Mouse (Mus musculus): ENCODE measurements around the gene Rpp25.

Gene Rpp25

GRCm38 (mm10) chr9:57521056-57521911 is 17.5 kb downstream of the Rpp25 start, which contains the start of gene Cox5a:
Gene Cox5a, plus strand, starts transcription at chr9:57521274.
- peak; percentile 93 to 94 for DNase-seq

- no peak for DNase-seq
Measured at GRCm38 (mm10) chr9:57522114-57522860, 18.5 kb downstream of the Rpp25 start.

- no peak for DNase-seq
Measured at GRCm38 (mm10) chr9:57522861-57523246, 19.0 kb downstream of the Rpp25 start.

- no peak for DNase-seq
Measured at GRCm38 (mm10) chr9:57523754-57524153, 19.9 kb downstream of the Rpp25 start.

- DNase-seq = no peak
Measured at GRCm38 (mm10) chr9:57524439-57524838, 20.6 kb downstream of the Rpp25 start.

GRCm38 (mm10) chr9:57525516-57525915 is 21.7 kb downstream of the Rpp25 start:
- no peak for DNase-seq

GRCm38 (mm10) chr9:57526435-57526834 is 22.6 kb downstream of the Rpp25 start:
- no peak for DNase-seq

GRCm38 (mm10) chr9:57531946-57532345 is 28.1 kb downstream of the Rpp25 start:
- no peak for DNase-seq

GRCm38 (mm10) chr9:57536362-57536761 is 32.5 kb downstream of the Rpp25 start:
- DNase-seq = no peak

- peak; percentile 90 to 93 for DNase-seq
Measured at GRCm38 (mm10) chr9:57537044-57537727, 33.4 kb downstream of the Rpp25 start, which contains the start of gene Fam219b. Gene Fam219b, plus strand, starts transcription at chr9:57537528.

- DNase-seq = peak in 1 of 2 experiments; percentile 18
Measured at GRCm38 (mm10) chr9:57537728-57538181, 33.9 kb downstream of the Rpp25 start.

- no peak for DNase-seq
Measured at GRCm38 (mm10) chr9:57539550-57539949, 35.7 kb downstream of the Rpp25 start.

- DNase-seq = peak in 1 of 2 experiments; percentile 45
Measured at GRCm38 (mm10) chr9:57541312-57541711, 37.5 kb downstream of the Rpp25 start.

- DNase-seq = no peak
Measured at GRCm38 (mm10) chr9:57543951-57544350, 40.1 kb downstream of the Rpp25 start.

GRCm38 (mm10) chr9:57547287-57547686 is 43.5 kb downstream of the Rpp25 start:
- DNase-seq = peak; percentile 42 to 43

- DNase-seq = no peak
Measured at GRCm38 (mm10) chr9:57547869-57548268, 44.0 kb downstream of the Rpp25 start.

- DNase-seq = no peak
Measured at GRCm38 (mm10) chr9:57549186-57549585, 45.4 kb downstream of the Rpp25 start.

GRCm38 (mm10) chr9:57550126-57550862 is 46.5 kb downstream of the Rpp25 start:
- peak; percentile 40 to 54 for DNase-seq

GRCm38 (mm10) chr9:57552139-57552887 is 48.5 kb downstream of the Rpp25 start, which contains the start of gene Mpi:
Gene Mpi, minus strand, starts transcription at chr9:57552763.
- DNase-seq = peak; percentile 67 to 71

- DNase-seq = no peak
Measured at GRCm38 (mm10) chr9:57553119-57553518, 49.3 kb downstream of the Rpp25 start.

GRCm38 (mm10) chr9:57554753-57555152 is 50.9 kb downstream of the Rpp25 start:
- no peak for DNase-seq
